Mouse (Mus musculus): ENCODE measurements around the gene Gm15217.

- TF ChIP-seq CTCF (IDR thresholded peaks at IDR 0.05; ENCODE audit: control insufficient read depth, insufficient read depth, insufficient replicate concordance, low read depth, low read length) (no peak), POLR2A (IDR thresholded peaks at IDR 0.05; ENCODE audit: control insufficient read depth, low read depth, low read length) (no peak)
Observed at GRCm38 (mm10) chr14:46421823-46422222, 42.6 kb downstream of the Gm15217 start.
